Mouse (Mus musculus) heart, adult 2 months (tissue): ENCODE data around the gene Slc39a13.

Experiments used
- CTCF ChIP-seq: fragments of 200-600 bp; IDR thresholded peaks from 2 replicates; pipeline ENCODE4 v1.8.1; 2022; ENCODE audit warnings: antibody characterized with exemption, mild to moderate bottlenecking, moderate library complexity
- EP300 ChIP-seq: fragments of 200-500 bp; IDR thresholded peaks from 2 replicates; pipeline ENCODE4 v1.6.1; 2011; ENCODE audit warnings: low read depth, low read length, control low read depth; ENCODE audit not compliant: insufficient read depth
- POLR2A ChIP-seq: fragments of 200-500 bp; IDR thresholded peaks from 2 replicates; pipeline ENCODE4 v1.6.1; 2011; ENCODE audit warnings: mild to moderate bottlenecking, low read depth, low read length, control low read depth; ENCODE audit not compliant: insufficient read depth

DNA sequence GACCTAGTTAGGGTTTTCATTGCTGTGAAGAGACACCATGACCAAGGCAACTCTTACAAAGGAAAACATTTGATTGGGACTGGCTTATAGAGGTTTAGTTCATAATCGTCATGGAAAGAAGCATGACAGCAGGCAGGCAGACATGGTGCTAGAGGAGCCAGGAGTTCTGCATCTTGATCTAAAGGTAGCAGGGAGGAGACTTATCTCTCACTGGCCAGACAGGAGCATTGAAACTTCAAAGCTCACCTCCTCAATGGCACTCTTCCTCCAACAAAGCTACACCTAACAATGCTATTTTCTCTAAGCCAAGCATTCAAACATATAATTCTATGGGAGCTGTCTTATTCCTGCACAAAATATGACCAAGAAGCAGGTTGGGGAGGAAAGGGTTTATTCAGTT, 43.7 kb downstream of the Slc39a13 start:
- TF ChIP-seq CTCF (no peak), EP300 (no peak), POLR2A (no peak)
